Mouse (Mus musculus): Measurements from ENCODE around the gene Lsm2. TPM values are rescaled to one million over a fixed set of nuclear protein-coding genes. Genes with fewer than 3 reads are reported as not detected.
A peak's percentile ranks its signal among the peaks of the same experiment; 100 is the strongest.

The Lsm2 gene
- polyA plus RNA-seq, 1 experiment from 2014 or later: 150 TPM

- ATAC-seq: no peak
- Histone ChIP-seq H3K27me3 (no peaks in the 10 kb centered on the region), H3K4me2 (replicated peaks) (no peak overlapping the region), H3K27ac (no peak overlapping the region), H3K4me1 (replicated peaks) (peaks cover 20% of the 10 kb centered on the region), H3K4me3 (replicated peaks) (no peak overlapping the region), H3K9ac (replicated peaks) (peak overlapping the region; percentile 14; the same call in 1 of the 2 replicates), H3K9me3 (no peaks in the 10 kb centered on the region), H3K36me3 (peaks cover 30% of the 10 kb centered on the region)
- 71% methylated on average over 11 of the region's 11 CpGs for WGBS
These were observed 38.2 kb downstream of the Lsm2 start for GRCm38 (mm10) chr17:35019894-35020293.

GRCm38 (mm10) chr17:35020551-35020950 lies 38.9 kb downstream of the Lsm2 start:
- Histone ChIP-seq H3K4me3 (replicated peaks) (no peak overlapping the region), H3K9ac (replicated peaks) (no peak overlapping the region), H3K4me1 (replicated peaks) (peaks cover 20% of the 10 kb centered on the region), H3K9me3 (no peaks in the 10 kb centered on the region), H3K36me3 (peaks cover 24% of the 10 kb centered on the region), H3K27ac (no peak overlapping the region), H3K4me2 (replicated peaks) (no peak overlapping the region), H3K27me3 (no peaks in the 10 kb centered on the region)
- no peak for ATAC-seq
- 86% methylated on average over 8 of the region's 8 CpGs for WGBS

GRCm38 (mm10) chr17:35021163-35021808 lies 39.6 kb downstream of the Lsm2 start:
- no peak overlapping the region for H3K4me3 ChIP-seq (replicated peaks)
- H3K9me3 ChIP-seq: no peaks in the 10 kb centered on the region
- peak overlapping the region; percentile 37 for H3K9ac ChIP-seq (replicated peaks)
- 4% methylated on average over 17 of the region's 17 CpGs for WGBS
- no peaks in the 10 kb centered on the region for H3K27me3 ChIP-seq
- H3K27ac ChIP-seq: peak overlapping the region; percentile 39; the same call in 1 of the 2 replicates
- peak overlapping the region; percentile 32 for H3K4me2 ChIP-seq (replicated peaks)
- peaks cover 16% of the 10 kb centered on the region for H3K36me3 ChIP-seq
- peaks cover 23% of the 10 kb centered on the region for H3K4me1 ChIP-seq (replicated peaks)
- ATAC-seq: peak; percentile 69

GRCm38 (mm10) chr17:35021842-35022477 lies 40.3 kb downstream of the Lsm2 start:
- H3K27ac ChIP-seq: no peak overlapping the region
- 57% methylated on average over 6 of the region's 6 CpGs for WGBS

GRCm38 (mm10) chr17:35022541-35023060 lies 40.9 kb downstream of the Lsm2 start:
- no peaks in the 10 kb centered on the region for H3K9me3 ChIP-seq
- no peaks in the 10 kb centered on the region for H3K27me3 ChIP-seq
- H3K4me1 ChIP-seq (replicated peaks): peaks cover 27% of the 10 kb centered on the region
- H3K36me3 ChIP-seq: 0 out of 2 replicates have a peak, but pooled peaks cover 3% of the 10 kb centered on the region
- H3K4me3 ChIP-seq (replicated peaks): no peak overlapping the region
- WGBS: 95% methylated on average over 8 of the region's 8 CpGs
- H3K9ac ChIP-seq (replicated peaks): no peak overlapping the region
- no peak overlapping the region for H3K27ac ChIP-seq
- no peak for ATAC-seq
- no peak overlapping the region for H3K4me2 ChIP-seq (replicated peaks)

More at GRCm38 (mm10) chr17:35021842-35022477, 40.3 kb downstream of the Lsm2 start:
- no peak overlapping the region for H3K4me3 ChIP-seq (replicated peaks)
- peaks cover 9% of the 10 kb centered on the region for H3K36me3 ChIP-seq
- ATAC-seq: no peak
- peak overlapping the region; percentile 32; the same call in 1 of the 2 replicates for H3K4me2 ChIP-seq (replicated peaks)
- H3K9ac ChIP-seq (replicated peaks): peak overlapping the region; percentile 37
- H3K9me3 ChIP-seq: no peaks in the 10 kb centered on the region
- H3K27me3 ChIP-seq: no peaks in the 10 kb centered on the region
- H3K4me1 ChIP-seq (replicated peaks): peaks cover 21% of the 10 kb centered on the region

GRCm38 (mm10) chr17:35023221-35023620 lies 41.6 kb downstream of the Lsm2 start:
- ATAC-seq: no peak
- Histone ChIP-seq H3K27me3 (no peaks in the 10 kb centered on the region), H3K9ac (replicated peaks) (no peak overlapping the region), H3K4me2 (replicated peaks) (no peak overlapping the region), H3K4me1 (replicated peaks) (peaks cover 33% of the 10 kb centered on the region), H3K9me3 (no peaks in the 10 kb centered on the region), H3K4me3 (replicated peaks) (no peak overlapping the region), H3K36me3 (no peaks in the 10 kb centered on the region), H3K27ac (no peak overlapping the region)
- 89% methylated on average over 5 of the region's 5 CpGs for WGBS

GRCm38 (mm10) chr17:35023756-35024155 lies 42.1 kb downstream of the Lsm2 start:
- no peaks in the 10 kb centered on the region for H3K27me3 ChIP-seq
- ATAC-seq: no peak
- WGBS: 87% methylated on average over 4 of the region's 4 CpGs
- no peak overlapping the region for H3K9ac ChIP-seq (replicated peaks)
- H3K4me1 ChIP-seq (replicated peaks): peaks cover 35% of the 10 kb centered on the region
- no peak overlapping the region for H3K4me2 ChIP-seq (replicated peaks)
- H3K36me3 ChIP-seq: no peaks in the 10 kb centered on the region
- H3K9me3 ChIP-seq: no peaks in the 10 kb centered on the region
- no peak overlapping the region for H3K4me3 ChIP-seq (replicated peaks)
- no peak overlapping the region for H3K27ac ChIP-seq

- no peaks in the 10 kb centered on the region for H3K36me3 ChIP-seq
- H3K9ac ChIP-seq (replicated peaks): no peak overlapping the region
- no peaks in the 10 kb centered on the region for H3K9me3 ChIP-seq
- H3K4me2 ChIP-seq (replicated peaks): no peak overlapping the region
- no peak overlapping the region for H3K27ac ChIP-seq
- H3K27me3 ChIP-seq: no peaks in the 10 kb centered on the region
- no peak for ATAC-seq
- 75% methylated on average over 13 of the region's 13 CpGs for WGBS
- H3K4me1 ChIP-seq (replicated peaks): peaks cover 35% of the 10 kb centered on the region
- H3K4me3 ChIP-seq (replicated peaks): no peak overlapping the region
These were observed 42.6 kb downstream of the Lsm2 start for GRCm38 (mm10) chr17:35024261-35024660.

GRCm38 (mm10) chr17:35024691-35025488 lies 43.2 kb downstream of the Lsm2 start:
- no peak for ATAC-seq
- WGBS: 77% methylated on average over 7 of the region's 10 CpGs
- no peaks in the 10 kb centered on the region for H3K36me3 ChIP-seq
- H3K27ac ChIP-seq: no peak overlapping the region
- no peak overlapping the region for H3K4me3 ChIP-seq (replicated peaks)
- no peaks in the 10 kb centered on the region for H3K27me3 ChIP-seq
- H3K4me1 ChIP-seq (replicated peaks): peaks cover 39% of the 10 kb centered on the region
- H3K9ac ChIP-seq (replicated peaks): no peak overlapping the region
- H3K9me3 ChIP-seq: no peaks in the 10 kb centered on the region
- no peak overlapping the region for H3K4me2 ChIP-seq (replicated peaks)

- H3K9me3 ChIP-seq: no peaks in the 10 kb centered on the region
- H3K9ac ChIP-seq (replicated peaks): no peak overlapping the region; the same call in 1 of the 2 replicates
- H3K27ac ChIP-seq: 0 out of 2 replicates have a peak overlapping the region, but pooled peaks have one; percentile 73
- ATAC-seq: no peak
- no peak overlapping the region for H3K4me3 ChIP-seq (replicated peaks)
- no peaks in the 10 kb centered on the region for H3K27me3 ChIP-seq
- H3K4me2 ChIP-seq (replicated peaks): no peak overlapping the region
- WGBS: 72% methylated on average over 5 of the region's 5 CpGs
- no peaks in the 10 kb centered on the region for H3K36me3 ChIP-seq
- peaks cover 39% of the 10 kb centered on the region for H3K4me1 ChIP-seq (replicated peaks)
These were observed 44.5 kb downstream of the Lsm2 start for GRCm38 (mm10) chr17:35026206-35026605.

- Histone ChIP-seq H3K36me3 (no peaks in the 10 kb centered on the region), H3K4me1 (replicated peaks) (peaks cover 32% of the 10 kb centered on the region), H3K27me3 (no peaks in the 10 kb centered on the region), H3K4me3 (replicated peaks) (no peak within 1 kb of the TSS), H3K9me3 (no peaks in the 10 kb centered on the region), H3K4me2 (replicated peaks) (peak within 1 kb of the TSS; percentile 11; the same call in 1 of the 2 replicates), H3K9ac (replicated peaks) (peak within 1 kb of the TSS; percentile 12; the same call in 1 of the 2 replicates), H3K27ac (peak within 1 kb of the TSS; percentile 73)
- peak; percentile 75 for ATAC-seq
- 24% methylated on average over 13 of the region's 13 CpGs for WGBS
These were observed 45.8 kb downstream of the Lsm2 start, which contains the start of gene Sapcd1 for GRCm38 (mm10) chr17:35027277-35028068. TSS of gene Sapcd1 (minus strand) at chr17:35028016.

All from midbrain, embryonic 13.5 days (tissue).